Mouse (Mus musculus): ENCODE measurements at regions not wholly inside any gene's neighbourhood (a gene's known extent, or its start where the extent isn't known, plus 50 kb on each side); places are given as distances from the start of the nearest gene placed in this dataset.

GRCm38 (mm10) chr1:193750929-193751328, 380.8 kb upstream of the Camk1g start:
- no peak for DNase-seq

GRCm38 (mm10) chr1:193747426-193747960, 377.4 kb upstream of the Camk1g start:
- DNase-seq = peak; percentile 20

DNA sequence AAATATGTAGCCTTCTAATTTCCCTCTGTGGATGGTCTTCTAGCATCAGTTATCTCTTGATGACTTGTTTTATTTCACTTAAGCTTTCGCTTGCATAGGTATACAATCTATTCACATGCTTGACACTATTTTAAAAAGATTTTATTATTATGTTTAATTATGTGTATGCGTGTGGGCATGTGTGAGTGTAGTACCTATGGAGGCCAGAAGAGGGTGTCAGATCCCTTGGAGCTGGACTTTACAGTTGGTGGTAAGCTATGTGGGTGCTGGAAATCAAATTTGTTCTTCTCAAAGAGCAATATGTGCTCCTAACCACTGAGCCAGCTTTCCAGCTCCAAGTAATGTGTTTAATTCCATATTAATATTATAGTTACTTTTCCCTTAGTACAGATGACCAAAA, 372.6 kb upstream of the Camk1g start:
- no peak for DNase-seq

DNA sequence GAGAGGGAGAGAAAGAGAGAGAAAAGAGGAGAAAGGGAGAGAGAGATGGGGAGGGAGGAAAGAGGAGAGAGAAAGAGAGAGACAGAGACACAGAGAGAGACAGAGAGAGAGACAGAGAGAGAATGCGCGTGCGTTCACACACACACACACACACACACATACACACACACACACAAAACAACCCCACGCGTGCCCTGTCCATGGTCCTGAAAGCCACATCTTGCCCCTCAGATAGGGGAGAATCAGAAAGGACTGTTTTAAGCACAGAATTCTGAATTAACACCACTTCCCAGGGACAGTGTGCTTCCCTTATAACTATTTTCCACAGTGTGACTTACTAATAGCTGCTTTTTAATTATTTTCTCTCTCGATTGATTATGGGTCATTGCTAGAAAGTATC, 368.7 kb upstream of the Camk1g start:
- no peak for DNase-seq

- no peak for DNase-seq
Measured at GRCm38 (mm10) chr1:193735949-193736518, 365.9 kb upstream of the Camk1g start.

- no peak for DNase-seq
Measured at GRCm38 (mm10) chr1:193734014-193734763, 364.1 kb upstream of the Camk1g start.

GRCm38 (mm10) chr1:193733402-193733801, 363.3 kb upstream of the Camk1g start:
- DNase-seq = no peak

DNA sequence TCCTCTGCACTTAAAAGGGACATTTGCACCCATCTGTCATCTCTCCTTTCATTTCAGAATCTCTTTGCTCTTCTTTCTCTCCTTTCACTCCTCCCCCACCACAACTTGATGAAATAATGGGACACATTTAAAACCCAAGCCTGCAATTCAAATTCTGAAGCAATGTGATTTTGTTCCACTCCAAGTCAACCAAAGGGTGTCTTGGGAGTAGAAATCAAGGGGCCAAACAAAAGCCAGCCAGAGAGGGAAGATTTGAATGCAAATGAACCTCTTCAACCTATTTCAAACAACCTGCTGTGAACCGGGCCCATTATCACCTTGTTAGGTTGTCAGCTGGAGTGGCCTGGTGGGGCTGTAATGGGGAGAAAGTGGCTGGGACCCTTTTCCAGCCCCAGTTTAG, 362.0 kb upstream of the Camk1g start:
- DNase-seq = no peak

DNA sequence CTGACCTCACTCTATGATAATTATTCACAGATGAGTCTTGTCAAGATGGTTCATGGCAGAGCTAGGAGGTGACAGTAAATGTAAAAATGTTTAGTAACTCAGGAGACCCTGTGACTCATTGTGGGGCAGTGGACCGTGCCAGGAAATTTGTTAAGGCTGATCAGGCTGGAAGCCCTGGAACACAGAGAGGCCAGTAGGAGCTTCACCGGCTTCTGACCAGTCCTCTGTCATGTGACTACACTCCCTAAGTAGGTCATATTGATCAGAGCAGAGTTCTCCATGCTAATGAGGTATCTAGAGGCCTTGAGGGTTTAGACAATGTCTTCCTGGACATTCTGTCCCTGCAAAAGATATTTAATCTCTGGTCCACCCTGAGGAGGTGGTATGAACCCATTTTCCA, 351.8 kb upstream of the Camk1g start:
- DNase-seq = no peak

- DNase-seq = no peak
Measured at GRCm38 (mm10) chr1:193720420-193720851, 350.3 kb upstream of the Camk1g start.

GRCm38 (mm10) chr1:193715328-193715727, 345.2 kb upstream of the Camk1g start:
- DNase-seq = no peak

- DNase-seq = no peak
Measured at GRCm38 (mm10) chr1:193714631-193715030, 344.5 kb upstream of the Camk1g start.

DNA sequence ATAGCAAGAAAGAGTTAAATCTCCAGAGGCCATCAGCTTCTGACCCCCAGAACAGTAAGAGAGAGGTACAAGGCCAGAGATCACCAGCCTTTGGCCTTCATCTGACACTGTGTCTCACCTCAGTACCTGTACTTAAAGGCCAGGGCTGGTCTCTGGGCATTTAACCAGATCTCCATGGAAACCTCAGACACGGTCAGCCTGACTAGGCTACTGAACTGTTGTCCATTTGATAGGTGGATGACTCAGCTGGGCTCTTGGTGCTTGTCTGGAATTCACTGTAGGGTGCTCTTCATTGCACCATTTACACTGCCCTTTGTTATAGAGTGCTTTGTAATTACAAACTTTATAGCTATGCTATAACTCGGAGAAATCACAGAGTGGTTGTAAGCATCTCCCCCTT, 335.1 kb upstream of the Camk1g start:
- DNase-seq = no peak

DNA sequence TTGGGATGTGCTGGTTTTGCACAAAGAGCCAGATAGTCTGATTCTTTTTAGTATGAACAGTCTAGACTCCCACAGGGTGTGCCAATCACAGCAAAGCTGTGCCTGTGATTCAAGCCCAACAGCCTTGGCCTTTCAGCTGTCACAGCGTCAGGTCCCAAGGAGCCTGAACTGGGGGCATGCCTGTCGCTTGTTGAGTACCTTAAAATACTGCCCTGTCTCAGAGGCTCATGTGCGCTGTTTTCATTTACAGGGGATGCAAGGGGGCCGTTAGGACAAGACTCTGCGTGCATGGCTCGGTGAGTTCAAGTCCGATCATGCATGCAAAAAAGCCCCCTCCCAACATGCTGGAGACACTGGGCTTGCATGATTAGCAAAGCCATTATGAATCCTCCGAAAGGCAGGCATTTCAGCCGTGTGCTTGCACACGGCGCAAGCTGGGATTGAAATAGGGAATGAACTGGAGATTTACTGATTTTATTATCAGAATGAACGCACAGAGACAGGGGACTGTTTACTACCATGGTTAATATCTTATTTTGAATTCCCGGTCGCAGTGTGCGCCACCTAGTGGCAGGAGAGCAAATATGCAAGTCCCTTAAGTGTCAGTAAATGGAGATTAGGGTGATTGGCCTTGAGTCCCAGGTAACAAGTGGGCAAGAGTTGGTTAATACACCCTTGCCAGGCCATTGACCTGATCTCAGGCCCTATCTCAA, 332.8 kb upstream of the Camk1g start:
- peak; percentile 10 for DNase-seq

DNA sequence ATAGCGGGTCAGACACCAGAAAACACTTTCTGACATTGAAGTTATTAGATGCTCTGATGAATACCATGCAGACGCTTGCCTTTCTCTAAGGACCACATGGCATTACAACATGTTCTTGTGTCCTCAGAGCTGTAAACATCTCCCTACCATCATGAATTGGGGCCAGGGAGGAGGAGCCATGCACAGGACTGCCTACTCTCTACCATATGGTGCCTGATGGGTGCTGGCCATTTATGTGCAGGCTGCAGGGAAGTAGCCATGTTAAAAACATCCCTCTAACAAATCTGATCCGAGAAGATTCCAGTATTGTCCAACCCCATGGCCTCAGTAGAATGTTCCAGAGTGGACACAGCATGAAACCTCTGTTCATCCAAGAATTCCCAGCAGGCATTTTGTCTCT, 330.1 kb upstream of the Camk1g start:
- DNase-seq = no peak

DNA sequence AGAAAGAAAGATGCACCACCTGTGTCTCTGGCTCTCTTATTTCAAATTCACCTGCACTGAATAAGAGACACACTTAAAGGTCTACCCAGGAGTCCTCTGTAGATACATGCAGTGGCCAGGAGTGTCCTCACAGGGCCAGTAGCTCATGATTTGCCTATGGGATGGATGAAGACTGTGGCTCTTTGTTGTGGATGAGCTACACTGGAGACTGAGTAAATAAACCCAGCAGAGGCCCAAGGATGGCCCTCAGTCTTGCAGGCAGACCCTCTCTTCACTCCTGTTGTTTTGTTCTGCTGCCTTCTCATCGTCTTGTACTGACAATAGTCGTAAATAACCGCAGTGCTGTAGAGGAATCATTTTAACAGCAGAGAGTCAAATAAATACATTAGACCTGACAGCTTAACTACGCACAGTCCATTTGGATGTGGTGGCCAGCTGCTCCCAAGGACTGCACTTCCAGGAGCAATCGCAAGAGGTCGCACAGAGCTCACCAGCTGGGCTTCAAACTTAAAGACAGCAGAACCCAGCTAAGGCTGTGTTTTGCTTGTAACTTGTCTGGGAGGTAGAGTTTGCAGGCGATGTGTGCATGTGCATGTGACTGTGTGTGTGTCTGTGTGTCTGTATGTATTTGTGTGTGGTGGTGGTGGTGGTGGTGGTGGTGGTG, 328.6 kb upstream of the Camk1g start:
- DNase-seq = peak; percentile 74

GRCm38 (mm10) chr1:193697857-193698256, 327.8 kb upstream of the Camk1g start:
- no peak for DNase-seq

DNA sequence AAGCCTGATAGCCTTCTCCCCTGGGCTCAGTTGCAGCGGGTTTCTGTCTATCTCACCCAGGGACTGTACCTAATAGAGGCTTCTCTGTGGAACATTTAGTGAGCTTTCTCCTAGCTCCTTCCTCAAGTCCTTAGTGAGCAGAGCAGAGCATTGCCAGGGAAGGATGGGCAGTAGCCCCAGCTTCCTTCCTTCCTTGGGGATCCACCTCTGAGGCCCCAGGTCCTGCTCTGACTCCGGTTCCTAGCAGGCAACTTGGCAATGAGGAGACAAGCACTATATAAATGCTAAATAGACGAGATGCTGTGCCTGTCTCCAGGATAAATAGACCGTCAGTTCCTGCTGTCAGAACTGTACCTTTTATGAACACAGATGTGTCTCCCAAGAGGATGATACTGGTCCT, 326.9 kb upstream of the Camk1g start:
- DNase-seq = no peak

- no peak for DNase-seq
Measured at GRCm38 (mm10) chr1:193692991-193693390, 322.9 kb upstream of the Camk1g start.

DNA sequence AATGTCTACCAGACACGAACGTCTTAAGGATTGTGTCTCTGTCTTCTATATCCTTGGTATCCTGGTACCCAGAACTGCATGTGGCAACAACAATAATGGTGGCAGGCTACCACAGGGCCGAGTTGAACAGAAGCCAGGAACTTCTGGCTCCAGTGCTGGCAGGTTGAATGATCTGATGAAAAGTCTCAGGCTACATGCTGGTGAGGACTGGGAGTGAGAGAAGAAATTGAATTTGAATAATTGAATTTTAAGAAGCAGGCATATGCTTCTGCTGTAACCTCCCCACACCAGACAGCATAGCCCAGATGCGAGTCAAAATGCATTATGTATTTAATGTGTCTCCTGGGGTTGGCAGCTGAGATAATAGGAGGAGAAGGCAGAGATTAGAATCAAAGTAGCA, 319.5 kb upstream of the Camk1g start:
- DNase-seq = no peak

DNA sequence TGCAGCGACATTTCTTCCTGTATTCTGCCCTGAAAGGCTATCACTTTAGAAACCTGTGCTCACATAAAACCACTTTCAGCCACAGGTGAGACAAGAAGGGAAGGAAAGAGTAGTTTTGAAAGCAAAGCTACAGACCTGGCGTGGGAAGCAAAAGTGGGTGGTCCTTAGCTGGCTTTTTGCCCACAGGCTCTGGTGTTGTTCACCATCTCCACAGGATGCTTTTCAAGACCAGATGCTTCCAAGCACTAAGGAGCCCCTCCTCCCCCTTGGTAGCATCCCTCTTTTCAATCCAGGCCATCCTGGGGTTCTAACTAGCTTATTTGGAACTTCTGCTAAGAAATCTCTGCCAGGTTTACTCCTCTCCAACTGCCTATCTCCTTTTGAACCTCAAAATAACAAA, 312.8 kb upstream of the Camk1g start:
- DNase-seq = no peak

- no peak for DNase-seq
Measured at GRCm38 (mm10) chr1:193678448-193678847, 308.4 kb upstream of the Camk1g start.

DNA sequence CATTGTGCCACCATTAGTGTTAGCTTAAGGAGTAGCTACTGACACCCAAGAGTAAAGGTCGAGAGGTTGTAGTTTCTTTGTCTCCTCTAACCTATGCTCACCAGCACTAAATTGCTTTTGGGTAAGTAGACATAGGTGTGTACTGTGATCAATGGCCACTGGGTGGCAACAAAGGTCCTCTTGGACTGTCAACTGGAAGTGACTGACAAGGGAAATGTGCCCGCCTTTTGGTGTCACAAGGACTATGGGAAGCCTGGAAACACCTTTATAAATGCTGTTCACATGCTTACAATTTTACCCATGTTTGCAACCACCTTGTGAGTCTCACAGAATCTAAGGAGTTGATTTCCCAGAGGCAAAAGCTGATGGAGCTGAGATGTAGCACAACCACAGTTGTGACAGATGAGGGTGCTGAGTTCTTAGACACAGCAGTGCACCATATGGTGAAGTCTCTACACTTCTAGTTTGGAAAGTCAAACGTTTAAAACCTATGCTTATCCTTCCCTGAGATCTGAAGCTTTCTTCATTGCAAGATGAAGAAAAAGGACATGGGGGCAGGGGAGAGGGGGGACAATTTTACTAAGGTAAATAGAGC, 303.2 kb upstream of the Camk1g start:
- peak; percentile 32 for DNase-seq

Data from layer of hippocampus, adult 9-11 months (tissue).